Mouse (Mus musculus): ENCODE data around the gene Tnfrsf19.

Tnfrsf19 gene

DNA sequence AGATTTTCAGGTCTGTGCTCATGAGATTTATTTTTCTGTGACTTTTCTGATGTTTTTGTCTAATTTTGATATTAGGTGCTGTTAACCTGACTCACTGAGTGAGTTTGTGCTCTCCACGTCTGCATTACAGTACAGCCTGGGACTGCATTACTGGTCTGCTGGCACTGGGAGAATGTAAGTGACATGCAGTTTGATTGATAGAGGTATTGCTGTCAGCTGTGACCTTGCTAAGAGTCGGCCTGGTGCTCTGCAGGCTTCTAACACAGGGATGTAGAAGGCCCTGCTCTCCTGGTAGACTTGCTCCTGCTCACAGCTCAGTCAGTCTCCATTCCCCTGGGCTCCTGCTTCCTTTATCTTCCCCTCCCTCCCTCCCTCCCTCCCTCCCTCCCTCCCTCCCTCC, 25.3 kb downstream of the Tnfrsf19 start:
- in situ Hi-C loops (cut with MboI, MseI): no loop called here

DNA sequence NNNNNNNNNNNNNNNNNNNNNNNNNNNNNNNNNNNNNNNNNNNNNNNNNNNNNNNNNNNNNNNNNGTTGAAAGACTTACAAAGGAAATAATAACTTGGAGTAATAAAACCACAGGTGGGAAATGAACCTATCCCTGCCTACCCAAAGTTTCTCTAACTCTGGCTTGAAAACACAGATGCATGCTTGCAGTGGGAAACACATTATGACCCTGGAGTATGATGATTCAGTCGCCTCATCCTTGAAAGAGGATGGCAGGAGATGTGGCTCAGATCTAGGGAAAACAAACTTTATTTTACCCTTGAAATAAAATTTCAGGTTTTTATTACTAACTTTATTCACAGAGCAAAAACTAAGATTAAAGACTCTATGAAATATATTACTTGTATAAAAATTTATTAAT, 26.4 kb downstream of the Tnfrsf19 start:
- in situ Hi-C loops (cut with MboI, MseI): no loop called here

- in situ Hi-C loops (cut with MboI, MseI): no loop called here
Observed at GRCm38 (mm10) chr14:61014544-61014943, 31.7 kb downstream of the Tnfrsf19 start.

GRCm38 (mm10) chr14:61012397-61012931, 33.8 kb downstream of the Tnfrsf19 start:
- in situ Hi-C loops (cut with MboI, MseI): no loop called here

DNA sequence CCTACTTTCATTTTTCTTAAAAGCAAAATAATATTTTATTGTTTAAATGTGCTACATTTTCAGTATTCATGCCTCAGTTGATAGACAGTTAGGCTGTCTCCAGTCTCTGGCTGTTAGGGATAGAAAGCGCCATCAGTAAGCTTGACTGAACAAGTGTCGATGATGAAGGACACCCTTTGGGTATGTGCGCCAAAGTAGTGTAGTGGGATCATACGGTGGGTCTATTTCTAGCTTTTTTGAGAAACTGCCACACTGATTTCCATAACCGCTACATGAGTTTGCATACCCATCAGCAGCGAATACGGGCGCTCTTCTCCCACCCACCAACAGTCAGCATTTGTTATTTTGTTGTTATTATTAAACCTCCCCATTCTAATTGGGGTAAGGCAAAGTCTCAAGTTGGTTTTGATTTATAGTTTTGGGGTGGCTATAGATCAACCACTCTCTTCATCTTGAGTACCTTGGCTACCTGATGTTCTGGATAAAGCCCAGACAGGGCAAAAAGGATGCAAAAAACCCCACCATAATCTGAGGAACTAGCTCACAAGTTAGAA, 34.6 kb downstream of the Tnfrsf19 start:
- in situ Hi-C loops (cut with MboI, MseI): no loop called here

DNA sequence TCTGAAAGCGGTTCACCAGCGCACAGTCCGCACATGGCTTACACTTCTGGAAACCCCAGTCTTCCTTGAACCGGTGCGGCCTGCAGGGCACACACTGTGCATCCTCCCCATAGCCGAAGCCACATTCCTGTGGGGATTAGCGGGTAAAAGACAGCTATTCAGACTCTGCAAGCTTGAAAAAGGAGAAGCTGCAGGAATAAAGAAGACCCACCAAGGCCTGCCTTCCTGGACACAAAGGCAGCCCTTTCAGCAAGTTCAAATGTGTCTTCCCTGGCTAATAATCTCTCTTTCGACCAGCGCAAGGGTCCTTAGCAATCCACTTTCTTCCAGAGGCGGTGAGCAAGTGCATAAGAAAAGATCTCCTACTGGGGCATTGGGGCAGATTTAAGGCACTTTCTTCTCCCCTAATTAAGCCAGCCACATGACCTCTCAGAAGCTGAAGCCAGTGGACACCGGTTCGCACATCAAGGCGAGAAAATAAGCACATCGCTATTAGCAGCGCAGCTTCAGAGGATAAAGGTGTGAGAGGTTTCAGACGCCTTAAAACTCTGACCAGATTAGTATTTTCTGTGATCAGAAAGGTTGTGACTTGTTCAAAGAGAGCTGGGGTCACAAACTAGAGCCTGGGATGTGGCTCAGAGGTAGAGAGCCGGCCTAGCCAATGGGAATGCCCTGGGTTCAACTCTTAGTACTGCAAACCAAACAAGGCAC, 41.0 kb downstream of the Tnfrsf19 start:
- in situ Hi-C loops (cut with MboI, MseI): no loop called here

- in situ Hi-C loops (cut with MboI, MseI): no loop called here
Observed at GRCm38 (mm10) chr14:61003676-61004075, 42.6 kb downstream of the Tnfrsf19 start.

- in situ Hi-C loops (cut with MboI, MseI): no loop called here
Observed at GRCm38 (mm10) chr14:61000072-61000471, 46.2 kb downstream of the Tnfrsf19 start.

GRCm38 (mm10) chr14:60996556-60996955, 49.7 kb downstream of the Tnfrsf19 start:
- in situ Hi-C loops (cut with MboI, MseI): no loop called here

GRCm38 (mm10) chr14:60993506-60993905, 52.8 kb downstream of the Tnfrsf19 start:
- in situ Hi-C loops (cut with MboI, MseI): no loop called here

DNA sequence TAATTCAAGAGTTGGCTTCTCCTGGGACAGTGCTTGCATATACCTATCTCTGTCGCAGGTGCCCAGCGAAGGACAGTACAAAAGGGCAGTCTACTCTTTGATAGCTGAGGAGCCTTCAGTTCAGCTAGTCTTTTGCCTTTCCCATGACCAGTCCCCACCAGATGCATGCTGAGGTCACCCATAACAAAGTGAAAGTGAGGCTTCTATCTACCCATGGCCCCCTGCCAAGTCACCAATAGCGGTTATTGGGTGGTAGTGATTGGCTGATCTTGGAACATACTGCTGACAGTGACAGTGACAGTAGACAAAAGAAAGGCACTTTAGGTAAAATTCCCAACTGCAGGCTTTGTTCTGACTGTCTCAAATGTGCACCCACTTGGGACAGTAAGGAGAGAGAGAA, 53.2 kb downstream of the Tnfrsf19 start:
- in situ Hi-C loops (cut with MboI, MseI): no loop called here

GRCm38 (mm10) chr14:60992144-60992543, 54.1 kb downstream of the Tnfrsf19 start:
- in situ Hi-C loops (cut with MboI, MseI): no loop called here

GRCm38 (mm10) chr14:60988228-60988627, 58.1 kb downstream of the Tnfrsf19 start:
- in situ Hi-C loops (cut with MboI, MseI): loop anchor here (10.0 kb wide), 1 partner anchor 1023 kb away; no protein-coding TSS in a partner anchor

GRCm38 (mm10) chr14:60986926-60987325, 59.4 kb downstream of the Tnfrsf19 start:
- in situ Hi-C loops (cut with MboI, MseI): loop anchor here (10.0 kb wide), 1 partner anchor 1022 kb away; no protein-coding TSS in a partner anchor

DNA sequence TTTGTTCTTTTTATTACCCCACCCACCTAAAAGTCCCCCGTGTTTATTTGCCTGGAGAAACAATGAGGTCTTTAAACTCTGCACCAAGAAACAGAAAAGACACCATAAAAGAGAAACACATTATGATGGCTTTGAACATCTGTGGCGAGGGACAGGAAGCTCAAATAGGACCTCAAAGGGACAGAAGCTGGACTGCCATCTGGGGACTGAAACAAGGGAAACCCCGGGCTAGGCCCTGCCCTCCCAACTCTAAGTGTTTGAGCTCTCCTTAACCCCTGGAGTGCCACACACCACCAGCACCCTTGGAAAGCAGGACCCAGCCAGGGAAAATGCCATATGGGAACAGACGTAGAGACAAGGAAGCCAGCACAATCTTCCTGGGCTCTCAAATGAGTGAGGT, 61.2 kb downstream of the Tnfrsf19 start:
- in situ Hi-C loops (cut with MboI, MseI): loop anchor here (10.0 kb wide), 1 partner anchor 1020 kb away; no protein-coding TSS in a partner anchor

- in situ Hi-C loops (cut with MboI, MseI): loop anchor here (10.0 kb wide), 1 partner anchor 1019 kb away; no protein-coding TSS in a partner anchor
Observed at GRCm38 (mm10) chr14:60984266-60984665, 62.0 kb downstream of the Tnfrsf19 start.

DNA sequence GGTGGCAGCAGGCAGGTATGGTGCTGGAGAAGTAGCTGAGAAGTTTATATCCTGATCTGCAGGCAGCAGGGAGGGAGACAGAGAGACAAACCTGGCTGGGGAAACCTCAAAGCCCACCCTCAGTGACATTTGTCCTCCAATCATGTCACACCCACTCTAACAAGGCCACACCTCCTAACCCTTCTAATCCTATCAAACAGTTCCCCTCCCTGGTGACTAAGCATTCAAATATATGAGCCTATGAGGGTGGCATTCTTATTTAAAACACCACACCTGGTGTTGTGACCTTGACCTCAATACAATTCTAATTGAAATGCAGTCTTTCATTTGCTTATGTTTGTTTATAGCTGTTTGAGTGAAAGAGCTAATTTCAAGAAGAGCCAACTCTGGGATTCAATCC, 64.2 kb downstream of the Tnfrsf19 start:
- in situ Hi-C loops (cut with MboI, MseI): loop anchor here (10.0 kb wide), 1 partner anchor 1017 kb away; no protein-coding TSS in a partner anchor

DNA sequence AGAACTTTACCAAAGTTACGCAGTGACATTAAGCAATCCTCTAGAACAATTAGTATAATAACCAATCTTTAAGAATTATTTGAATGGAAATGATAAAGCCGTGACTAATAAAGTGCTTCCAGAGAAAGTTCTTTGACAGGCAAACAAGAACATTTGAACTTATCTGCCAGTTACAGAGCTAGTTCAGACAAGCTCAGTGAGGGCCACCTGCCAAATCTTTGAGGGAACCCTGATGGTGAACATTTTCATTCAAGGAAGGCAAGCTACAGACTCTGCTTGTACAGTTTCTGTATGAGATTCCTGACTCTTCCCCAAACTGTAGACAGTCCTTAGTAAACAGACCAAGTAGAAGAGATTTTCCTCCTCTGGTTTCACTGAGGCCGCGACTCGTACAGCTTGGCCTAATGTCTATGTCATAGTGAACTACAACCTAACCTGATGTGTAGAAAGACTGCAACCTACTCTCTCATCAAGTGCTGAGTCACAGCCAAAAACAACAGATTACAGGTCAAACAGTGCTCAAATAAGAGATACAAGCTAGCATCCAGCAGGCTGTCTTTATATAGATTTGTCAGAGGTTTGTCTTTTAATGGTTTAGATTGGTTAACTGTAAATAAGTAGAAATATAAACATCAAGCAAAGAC, 65.9 kb downstream of the Tnfrsf19 start:
- in situ Hi-C loops (cut with MboI, MseI): loop anchor here (10.0 kb wide), 1 partner anchor 1016 kb away; no protein-coding TSS in a partner anchor

DNA sequence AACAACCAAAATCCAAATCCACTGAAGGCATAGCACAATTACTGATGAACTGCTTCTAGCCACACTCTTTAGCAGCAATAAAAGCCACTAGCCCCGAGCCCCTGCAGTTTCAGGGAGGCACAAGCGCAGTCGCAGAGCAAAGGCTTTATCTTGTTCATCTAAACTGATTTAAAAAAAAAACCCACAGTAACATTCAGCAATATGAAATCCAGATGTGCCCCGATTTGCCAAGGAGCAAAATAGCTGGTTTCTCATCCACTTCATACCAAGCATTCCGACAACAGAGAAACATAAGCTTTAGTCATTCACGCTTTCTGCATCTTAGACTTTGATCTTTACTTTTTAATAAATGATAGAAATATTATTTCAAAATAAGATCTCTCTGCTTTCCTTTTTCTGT, 68.2 kb downstream of the Tnfrsf19 start:
- in situ Hi-C loops (cut with MboI, MseI): no loop called here

GRCm38 (mm10) chr14:60976231-60976630, 70.1 kb downstream of the Tnfrsf19 start:
- in situ Hi-C loops (cut with MboI, MseI): no loop called here

DNA sequence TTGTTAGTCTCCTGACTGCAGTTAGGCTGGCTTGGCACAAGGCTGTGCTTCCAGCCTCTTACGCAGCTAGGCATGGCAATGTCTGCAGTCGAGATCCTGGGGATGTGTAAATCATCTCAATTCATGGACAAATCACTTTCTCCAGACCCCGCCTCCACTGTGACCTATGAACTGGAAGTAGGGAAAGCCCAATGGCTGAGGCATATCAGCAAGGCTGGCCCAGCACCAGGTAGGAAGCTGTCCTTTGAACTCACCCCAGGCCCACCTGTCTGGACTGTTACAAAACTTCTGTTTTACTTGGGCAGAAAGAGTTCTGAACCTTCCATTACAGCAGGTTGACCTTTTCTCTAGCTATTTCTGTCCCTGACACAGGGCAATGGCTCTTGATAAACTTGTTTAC, 70.6 kb downstream of the Tnfrsf19 start:
- in situ Hi-C loops (cut with MboI, MseI): no loop called here

DNA sequence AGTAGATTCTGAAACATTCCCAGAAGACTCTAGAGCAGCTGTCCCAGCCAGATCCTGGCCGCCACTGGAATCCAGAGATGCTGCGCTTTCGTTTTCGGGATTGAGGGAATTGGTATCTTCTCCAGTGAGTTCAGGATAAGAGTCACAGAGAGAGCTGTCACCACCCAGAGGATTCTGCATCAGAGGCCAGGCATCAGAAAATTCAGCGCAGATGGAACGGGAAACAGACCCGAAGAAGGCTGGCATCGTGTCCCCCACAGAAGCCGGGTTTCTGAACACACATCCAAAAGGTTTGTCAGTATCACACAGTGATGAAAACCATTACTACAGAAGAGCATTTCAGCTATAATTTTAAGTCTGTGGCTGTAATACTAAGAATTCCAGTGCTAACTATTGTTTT, 75.3 kb downstream of the Tnfrsf19 start:
- in situ Hi-C loops (cut with MboI, MseI): no loop called here

All from regulatory T cell (primary cell).